21 mouse cellular contexts compared by ENCODE assay signal in the genomic region with DNA sequence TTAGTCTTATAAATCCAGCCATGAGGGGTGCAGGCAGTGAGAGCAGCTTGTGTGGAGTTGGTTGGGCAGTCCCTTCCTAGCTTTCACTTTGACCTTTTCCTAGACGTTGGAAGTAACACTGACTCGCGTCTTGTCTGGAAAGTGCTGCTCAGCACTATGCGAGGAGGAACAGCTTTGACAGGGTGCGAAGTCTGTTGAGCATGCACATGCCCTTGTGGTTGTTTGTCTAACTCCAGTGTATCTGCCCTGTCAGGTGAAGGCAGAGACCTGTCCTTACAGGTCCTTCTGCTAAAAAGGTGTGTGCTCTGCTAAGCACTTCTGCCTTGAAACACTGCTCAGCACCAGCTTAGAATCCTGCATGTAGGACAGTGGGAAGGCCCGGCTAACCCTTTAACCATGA. TPM values are rescaled to one million over a fixed set of nuclear protein-coding genes. Genes with fewer than 3 reads are reported as not detected.
DNase-seq lines count a peak whose midpoint lies in the region; ATAC-seq lines count a peak whose summit lies in the region.
"Had no signal": no experiment of that assay in that cellular context is flagged by ENCODE, and none has a peak within 500 bp of the region (broad histone marks: within the 10 kb centered on the region; RNA-seq: fewer than 3 reads in every experiment).

No protein-coding gene starts in this region.

- intact Hi-C loops in heart, postnatal 10 days (cut with DNase I), result no loop called here

- H3K36me3 ChIP-seq in kidney, embryonic 15.5 days, result peaks cover 37% of the 10 kb centered on the region
- peaks cover 45% of the 10 kb centered on the region for H3K36me3 ChIP-seq in liver, embryonic 15.5 days (replicated peaks)
- peaks cover 19% of the 10 kb centered on the region for H3K36me3 ChIP-seq in liver, embryonic 11.5 days (ENCODE audit: control insufficient read depth, insufficient read depth, low read length)

- peaks cover 7% of the 10 kb centered on the region for H3K4me1 ChIP-seq in kidney, embryonic 15.5 days
- peaks cover 59% of the 10 kb centered on the region for H3K4me1 ChIP-seq in liver, embryonic 15.5 days (replicated peaks)
- H3K4me1 ChIP-seq in liver, embryonic 11.5 days (replicated peaks; ENCODE audit: control insufficient read depth, insufficient read depth, low read length), result peaks cover 26% of the 10 kb centered on the region
- H3K4me1 ChIP-seq: forebrain, embryonic 10.5 days; hindbrain, embryonic 15.5 days; limb, embryonic 15.5 days had no signal

- H3K9ac ChIP-seq in kidney, embryonic 15.5 days, result no peak overlapping the region
- no peak overlapping the region for H3K9ac ChIP-seq in liver, embryonic 15.5 days
- no peak overlapping the region for H3K9ac ChIP-seq in liver, embryonic 11.5 days (ENCODE audit: low read depth, low read length)
- H3K9ac ChIP-seq: hindbrain, embryonic 15.5 days; limb, embryonic 15.5 days; lung, embryonic 14.5 days had no signal

- H3K27ac ChIP-seq in kidney, embryonic 15.5 days, result no peak overlapping the region
- H3K27ac ChIP-seq in liver, embryonic 15.5 days (replicated peaks), result peak overlapping the region; percentile 16; the same call in 1 of the 2 replicates
- H3K27ac ChIP-seq in liver, embryonic 11.5 days (ENCODE audit: low read depth, low read length), result no peak overlapping the region; the same call in 1 of the 2 replicates
- H3K27ac ChIP-seq: forebrain, embryonic 10.5 days; heart, embryonic 10.5 days; hindbrain, embryonic 15.5 days; left cerebral cortex, adult 2 months; limb, embryonic 15.5 days had no signal

- peak; percentile 45 for DNase-seq in kidney, adult 18-20 months
- no peak for DNase-seq in liver, embryonic 11.5 days (ENCODE audit: low spot score)
- DNase-seq in kidney, postnatal 36 days, result peak; percentile 58 to 71
- DNase-seq in heart, postnatal 10 days, result no peak
- no peak for DNase-seq in left cerebral cortex, adult 9 months (ENCODE audit: low spot score in 2 of 2)
- DNase-seq: adrenal gland, postnatal 25 days; cerebellum, adult 9-10 months; gastrocnemius, postnatal 10 days; left cerebral cortex, postnatal 4 days; lung, embryonic 14.5 days; lung, postnatal 36 days; midbrain, embryonic 14.5 days; thymus, adult 18-20 months had no signal

- no peak overlapping the region for H3K4me3 ChIP-seq in kidney, embryonic 15.5 days (replicated peaks)
- no peak overlapping the region for H3K4me3 ChIP-seq in liver, embryonic 15.5 days (replicated peaks)
- H3K4me3 ChIP-seq in liver, embryonic 11.5 days (ENCODE audit: low read depth, low read length), result no peak overlapping the region
- H3K4me3 ChIP-seq: forebrain, embryonic 10.5 days; heart, embryonic 10.5 days; hindbrain, embryonic 15.5 days; left cerebral cortex, adult 2 months; limb, embryonic 15.5 days had no signal

- 88% methylated on average over 6 of the region's 6 CpGs for WGBS in kidney, embryonic 15.5 days
- WGBS in liver, embryonic 15.5 days (ENCODE audit: insufficient replicate concordance), result 85% methylated on average over 6 of the region's 6 CpGs
- 85% methylated on average over 6 of the region's 6 CpGs for WGBS in liver, embryonic 11.5 days

- H3K9me3 ChIP-seq in kidney, embryonic 15.5 days (replicated peaks), result no peaks in the 10 kb centered on the region
- H3K9me3 ChIP-seq in liver, embryonic 15.5 days (replicated peaks), result no peaks in the 10 kb centered on the region
- no peaks in the 10 kb centered on the region for H3K9me3 ChIP-seq in liver, embryonic 11.5 days (ENCODE audit: control insufficient read depth, low read length)
- H3K9me3 ChIP-seq: forebrain, embryonic 10.5 days; heart, embryonic 10.5 days; hindbrain, embryonic 15.5 days; limb, embryonic 15.5 days had no signal

- H3K27me3 ChIP-seq in kidney, embryonic 15.5 days, result no peaks in the 10 kb centered on the region
- no peaks in the 10 kb centered on the region for H3K27me3 ChIP-seq in liver, embryonic 15.5 days
- H3K27me3 ChIP-seq in liver, embryonic 11.5 days (replicated peaks; ENCODE audit: control insufficient read depth, insufficient read depth, low read length), result no peaks in the 10 kb centered on the region
- H3K27me3 ChIP-seq: hindbrain, embryonic 15.5 days; limb, embryonic 15.5 days had no signal

- no peak overlapping the region for H3K4me2 ChIP-seq in kidney, embryonic 15.5 days
- H3K4me2 ChIP-seq in liver, embryonic 15.5 days, result no peak overlapping the region
- no peak overlapping the region for H3K4me2 ChIP-seq in liver, embryonic 11.5 days
- H3K4me2 ChIP-seq: hindbrain, embryonic 15.5 days; limb, embryonic 15.5 days; lung, embryonic 14.5 days had no signal

- ATAC-seq in kidney, embryonic 15.5 days (replicated peaks; ENCODE audit: low FRiP score), result no peak
- no peak for ATAC-seq in liver, embryonic 15.5 days (ENCODE audit: insufficient read depth)
- ATAC-seq in liver, embryonic 11.5 days (replicated peaks; ENCODE audit: low FRiP score), result no peak
- ATAC-seq: forebrain, embryonic 16.5 days had no signal

RNA-seq across cellular contexts. Expression of a gene that starts 26.9 kb away (rescaled TPM):
- polyA plus RNA-seq in kidney, embryonic 15.5 days (2015; fragmentation: Nextera tagmentation; extraction: Ambion mirVana), result 77.9 and 87.8 TPM in 2 replicates
- polyA plus RNA-seq in liver, embryonic 15.5 days (2015; fragmentation: Nextera tagmentation; extraction: Ambion mirVana), result 67.6 and 73.8 TPM in 2 replicates
- 94.4 and 102 TPM in 2 replicates for polyA plus RNA-seq in liver, embryonic 11.5 days (2014; fragmentation: Nextera tagmentation; extraction: Ambion mirVana)
- total RNA-seq in heart, postnatal 10 days (2021), result 10 to 100 TPM; 60.4 to 60.9 TPM

RNA-seq across cellular contexts. Expression of a gene that starts 49.2 kb away (rescaled TPM):
- polyA plus RNA-seq in kidney, embryonic 15.5 days (2015; fragmentation: Nextera tagmentation; extraction: Ambion mirVana), result 39.7 and 45.0 TPM in 2 replicates
- polyA plus RNA-seq in liver, embryonic 15.5 days (2015; fragmentation: Nextera tagmentation; extraction: Ambion mirVana), result 25.2 and 27.9 TPM in 2 replicates
- 39.2 and 48.1 TPM in 2 replicates for polyA plus RNA-seq in liver, embryonic 11.5 days (2014; fragmentation: Nextera tagmentation; extraction: Ambion mirVana)
- 10 to 100 TPM; 32.7 to 37.3 TPM for total RNA-seq in heart, postnatal 10 days (2021)

Comparison
In these comparisons a context has a peak if more than half of its experiments do, and no peak if none do; other contexts are left out.
1. DNase-seq: peak in kidney, adult 18-20 months (single experiment) and kidney, postnatal 36 days (2 of 2); none in liver, embryonic 11.5 days (single experiment), heart, postnatal 10 days (0 of 2) and left cerebral cortex, adult 9 months (0 of 2).